Mouse (Mus musculus): Measurements from ENCODE around the gene Baz1a.
A peak's percentile ranks its signal among the peaks of the same experiment; 100 is the strongest.
"Not testable (repeated sequence)": the region's sequence is repeated elsewhere in the genome, so short reads cannot be mapped to it uniquely, and the experiment has no call there.

The Baz1a gene

GRCm38 (mm10) chr12:54969033-54969432 is 45.1 kb downstream of the Baz1a start:
- DNase-seq: no peak

- no peak for DNase-seq
Measured at GRCm38 (mm10) chr12:54965532-54966160, 48.5 kb downstream of the Baz1a start.

GRCm38 (mm10) chr12:54959569-54959968 is 54.6 kb downstream of the Baz1a start:
- DNase-seq: no peak

GRCm38 (mm10) chr12:54956974-54957373 is 57.2 kb downstream of the Baz1a start:
- DNase-seq: no peak

DNA sequence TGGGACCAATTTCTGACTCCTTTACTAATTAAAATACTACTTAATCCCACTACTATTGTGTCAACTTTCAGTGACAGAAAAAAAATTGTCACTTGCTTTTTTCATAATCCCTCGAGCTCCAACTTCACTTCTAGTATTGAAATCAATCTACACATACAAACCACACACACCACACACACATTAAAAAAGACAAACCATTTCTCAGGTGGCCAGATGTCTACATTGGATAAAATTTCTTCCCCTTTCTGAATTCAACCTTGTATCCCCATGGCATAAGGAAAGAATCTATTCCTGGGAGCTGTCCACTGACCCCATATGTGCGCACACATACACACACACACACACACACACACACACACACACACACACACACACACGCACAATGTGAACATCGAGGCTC is 57.7 kb downstream of the Baz1a start:
- no peak for DNase-seq

DNA sequence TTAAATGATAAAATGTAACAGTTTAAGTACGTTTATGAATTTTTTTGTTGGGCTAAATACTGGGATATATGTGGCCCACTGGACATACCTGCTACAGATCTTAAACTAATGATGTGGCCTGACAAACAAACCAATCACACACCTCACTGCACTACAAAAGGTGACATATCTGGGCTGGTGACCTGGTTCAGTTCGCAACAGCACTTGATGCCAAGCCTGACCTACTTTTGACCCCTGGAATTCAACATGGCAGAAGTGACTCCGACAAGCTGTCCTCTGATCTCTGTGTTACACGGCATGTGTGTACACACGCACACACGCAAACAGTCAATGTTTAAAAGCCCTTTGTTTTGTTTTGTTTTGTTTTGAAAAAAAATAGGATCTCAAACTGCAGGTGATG is 68.0 kb downstream of the Baz1a start:
- no peak for DNase-seq

- not testable (repeated sequence) for DNase-seq
Measured at GRCm38 (mm10) chr12:54942586-54943157, 71.5 kb downstream of the Baz1a start.

DNA sequence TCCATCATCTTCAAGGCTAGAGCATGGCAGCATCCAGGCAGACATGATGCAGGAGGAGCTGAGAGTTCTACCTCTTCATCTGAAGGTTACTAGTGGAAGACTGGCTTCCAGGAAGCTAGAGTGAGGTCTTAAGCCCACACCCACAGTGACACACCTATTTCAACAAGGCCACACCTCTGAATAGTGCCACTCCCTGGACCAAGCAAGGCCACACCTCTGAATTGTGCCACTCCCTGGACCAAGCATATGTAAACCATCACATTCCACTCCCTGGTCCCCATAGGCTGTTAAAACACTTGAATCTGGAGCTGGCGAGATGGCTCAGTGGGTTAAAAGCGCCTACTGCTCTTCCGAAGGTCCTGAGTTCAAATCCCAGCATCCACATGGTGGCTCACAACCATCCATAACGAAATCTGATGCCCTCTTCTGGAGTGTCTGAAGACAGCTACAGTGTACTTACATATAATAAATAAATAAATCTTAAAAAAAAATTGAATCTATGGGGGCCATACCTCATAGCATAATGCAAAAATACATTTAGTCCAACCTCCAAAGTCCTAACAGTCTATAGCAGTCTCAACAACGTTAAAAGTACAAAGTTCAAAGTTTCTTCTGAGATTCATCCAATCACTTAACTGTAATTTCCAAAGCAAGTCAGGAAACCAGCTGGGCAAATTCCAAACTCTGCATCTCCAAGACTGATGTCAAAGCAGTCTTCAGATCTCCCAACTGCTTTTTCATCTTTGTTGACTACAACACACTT is 76.4 kb downstream of the Baz1a start:
- not testable (repeated sequence) for DNase-seq

DNA sequence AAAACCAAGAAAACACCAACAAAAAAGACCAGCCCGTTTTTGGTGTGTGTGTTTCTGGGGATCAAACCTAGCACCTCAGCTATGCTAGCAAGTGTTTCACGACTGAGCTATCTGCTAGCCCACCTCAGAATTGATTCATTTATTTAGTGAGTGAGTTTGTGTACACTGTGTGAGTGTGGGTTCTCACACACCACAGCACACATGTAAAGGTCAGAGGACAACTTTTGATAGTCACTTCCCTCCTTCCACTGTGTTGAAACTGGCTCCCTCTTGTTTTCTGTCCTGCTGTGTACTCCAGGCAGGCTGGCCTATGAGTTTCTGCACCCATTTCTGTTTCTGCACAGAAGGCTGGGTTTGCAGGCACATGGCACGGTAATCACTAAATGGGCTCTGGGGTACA is 103.8 kb downstream of the Baz1a start:
- DNase-seq: no peak

DNA sequence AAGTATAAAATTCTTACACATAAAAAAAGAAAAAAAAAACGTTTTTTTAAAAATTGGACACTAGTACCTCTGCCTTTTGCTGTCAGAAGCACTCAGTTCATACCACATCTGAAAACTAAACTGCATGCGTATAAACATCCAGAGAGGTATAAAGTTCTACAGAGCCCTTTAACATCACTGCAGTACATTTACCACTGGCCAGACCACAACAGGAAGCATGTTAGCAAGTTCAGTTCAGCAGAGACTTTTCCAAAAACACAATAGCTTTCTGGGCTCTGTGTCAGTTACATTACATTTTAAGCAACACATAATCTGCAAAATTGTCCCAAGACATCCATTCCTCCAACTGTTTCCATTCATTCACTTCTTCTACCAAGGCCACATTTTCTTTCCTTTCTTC is 121.6 kb downstream of the Baz1a start:
- not testable (repeated sequence) for DNase-seq

DNA sequence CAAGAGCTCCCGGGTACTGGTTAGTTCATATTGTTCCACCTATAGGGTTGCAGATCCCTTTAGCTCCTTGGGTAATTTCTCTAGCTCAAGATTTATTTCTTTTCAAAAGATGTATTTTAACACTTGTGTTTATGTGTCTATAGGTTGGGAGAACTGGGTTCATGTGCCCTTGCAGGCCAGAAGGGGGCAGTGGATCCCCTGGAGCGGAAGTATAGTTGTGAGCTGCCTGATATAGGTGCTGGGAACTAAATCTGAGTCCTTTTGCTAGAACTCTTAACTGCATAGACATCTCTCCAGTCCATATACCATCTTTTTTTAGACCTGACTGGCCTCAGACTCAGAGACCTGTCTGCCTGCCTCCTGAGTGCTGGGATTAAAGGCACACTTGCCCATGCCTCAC is 123.7 kb downstream of the Baz1a start:
- no peak for DNase-seq

DNA sequence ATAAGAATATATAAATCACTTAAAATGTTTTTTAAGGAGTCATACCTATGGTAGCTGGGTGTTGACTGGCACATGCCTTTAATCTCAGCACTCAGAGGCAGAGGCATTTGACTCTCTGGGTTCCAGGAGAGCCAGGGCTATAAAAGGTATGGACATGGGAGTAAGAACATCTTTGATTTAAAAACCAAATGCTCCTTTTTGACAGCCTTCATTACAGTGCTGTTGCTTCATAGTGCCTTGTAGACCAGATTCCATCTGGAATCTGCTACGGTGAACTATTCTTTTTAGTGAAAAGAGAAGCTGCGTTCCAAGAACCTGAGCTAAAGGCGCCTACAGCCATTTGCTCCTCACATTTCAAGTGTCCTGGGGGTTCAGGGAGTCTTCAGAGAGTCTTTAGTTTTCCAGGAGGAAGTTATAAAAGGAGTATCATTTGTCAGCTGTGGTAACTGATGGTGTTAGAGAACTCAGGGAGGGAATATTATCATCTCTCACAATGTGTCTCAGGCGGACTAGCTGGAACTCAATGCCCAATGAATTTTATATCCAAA is 126.5 kb downstream of the Baz1a start:
- no peak for DNase-seq

DNA sequence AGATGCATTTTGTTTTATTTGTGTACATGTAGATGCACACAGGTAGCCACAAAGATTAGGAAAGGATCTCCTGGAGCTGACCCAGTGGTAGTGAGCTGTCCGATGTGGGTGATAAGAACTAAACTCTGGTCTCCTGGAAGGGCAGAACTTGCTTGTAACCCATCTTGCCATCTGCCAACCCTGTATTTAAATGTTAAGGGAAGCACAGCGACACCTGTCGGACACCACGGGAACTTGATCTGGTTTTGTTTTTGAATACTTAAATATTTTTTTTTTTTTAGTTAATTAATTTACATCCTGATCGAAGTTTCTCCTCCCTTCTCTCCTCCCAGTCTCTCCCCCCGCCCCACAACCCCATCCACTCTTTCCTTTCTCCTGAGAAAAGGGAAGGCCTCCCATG is 134.5 kb downstream of the Baz1a start:
- DNase-seq: peak; percentile 66 to 79

GRCm38 (mm10) chr12:54879211-54879610 is 134.9 kb downstream of the Baz1a start:
- no peak for DNase-seq

DNA sequence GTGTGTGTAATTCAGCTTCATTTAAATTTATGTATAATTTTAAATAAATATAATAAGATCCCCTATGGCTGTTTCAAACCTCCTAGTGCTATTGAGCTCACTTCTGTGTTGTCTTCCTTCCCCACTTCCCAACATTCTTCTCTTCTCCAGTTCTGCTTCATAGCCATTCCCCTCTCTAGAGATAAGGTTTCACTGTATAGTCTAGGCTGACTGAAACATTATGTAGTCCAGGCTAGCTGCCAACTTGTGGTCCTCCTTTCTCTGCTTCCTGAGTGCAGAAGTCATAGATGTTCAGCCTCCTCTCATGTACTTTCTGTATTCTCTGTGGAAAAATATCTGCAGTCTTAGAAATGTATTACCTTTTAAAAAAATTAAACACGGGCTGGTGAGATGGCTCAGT is 136.3 kb downstream of the Baz1a start:
- DNase-seq: no peak

DNA sequence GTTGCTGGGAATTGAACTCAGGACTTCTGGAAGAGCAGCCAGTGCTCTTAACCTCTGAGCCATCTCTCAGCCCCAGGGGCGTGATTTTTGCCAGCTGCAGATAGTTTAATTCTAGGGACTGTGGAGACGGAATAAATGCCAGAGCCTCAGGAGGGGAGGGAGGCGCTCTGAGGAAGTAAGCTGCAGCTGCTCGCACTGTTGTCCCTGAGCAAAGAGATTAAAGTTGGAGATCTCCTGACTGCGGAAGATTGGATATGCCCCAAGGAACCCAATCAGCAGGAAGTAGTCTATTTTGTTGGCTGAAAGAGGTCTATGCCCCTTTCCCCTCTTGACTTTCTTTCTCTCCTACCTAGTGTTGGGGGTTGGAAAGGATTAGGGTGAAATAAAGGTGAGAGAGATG is 137.3 kb downstream of the Baz1a start:
- no peak for DNase-seq

DNA sequence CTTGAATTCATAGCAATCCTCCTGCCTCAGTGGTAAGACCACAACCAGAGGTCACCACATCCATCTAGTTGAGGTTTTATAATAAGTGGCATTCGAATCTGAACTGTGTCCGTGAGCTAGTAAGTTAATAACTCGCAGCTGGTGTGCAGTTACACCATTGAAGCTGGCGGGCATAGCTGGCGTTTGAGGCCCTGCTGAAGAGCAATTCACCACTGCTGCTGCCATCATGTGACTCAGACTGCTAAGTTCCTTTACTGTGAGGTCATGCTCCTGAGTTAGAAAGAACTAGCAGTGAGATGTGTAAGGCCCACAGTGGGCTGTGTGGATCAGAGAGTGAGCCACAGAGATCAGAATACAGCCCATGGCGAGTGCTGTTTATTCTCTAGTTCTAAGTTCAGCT is 139.4 kb downstream of the Baz1a start:
- DNase-seq: no peak

GRCm38 (mm10) chr12:54862606-54863535 is 151.3 kb downstream of the Baz1a start, which contains the start of gene Cfl2:
Cfl2 (minus strand) TSS chr12:54862877.
- DNase-seq: peak; percentile 90 to 94

DNA sequence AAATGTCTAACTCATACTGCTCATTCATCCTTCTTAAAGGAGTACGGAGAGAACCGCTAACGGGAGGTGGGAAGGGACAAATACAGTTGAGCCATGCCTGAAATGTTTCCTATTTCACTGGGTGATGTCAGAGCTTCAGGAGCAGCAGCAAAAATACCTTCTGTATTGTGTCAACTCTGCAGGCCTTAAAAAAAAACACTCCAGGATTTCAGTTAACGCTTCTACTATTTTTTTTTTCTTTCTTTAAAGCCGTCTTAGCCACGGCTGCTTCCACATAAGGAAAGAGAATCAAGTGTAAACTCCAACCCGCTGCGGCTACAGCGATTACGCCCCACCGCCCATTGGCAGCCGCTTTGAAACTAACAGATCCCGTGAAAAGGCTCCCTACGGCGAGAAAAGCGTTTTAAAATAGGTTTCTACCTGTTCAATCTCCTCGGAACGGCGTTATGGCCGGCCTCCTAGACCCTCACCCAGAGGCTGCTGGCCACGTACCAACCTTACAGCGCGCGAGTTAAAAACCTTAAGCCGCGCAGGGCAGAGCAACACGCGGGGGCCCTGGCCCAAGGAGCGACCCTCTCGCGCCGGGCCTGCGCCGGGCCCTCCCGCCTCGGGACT is 152.1 kb downstream of the Baz1a start:
- peak in 1 of 2 experiments; percentile 76 for DNase-seq

GRCm38 (mm10) chr12:54859531-54859930 is 154.6 kb downstream of the Baz1a start:
- peak; percentile 45 to 76 for DNase-seq

DNA sequence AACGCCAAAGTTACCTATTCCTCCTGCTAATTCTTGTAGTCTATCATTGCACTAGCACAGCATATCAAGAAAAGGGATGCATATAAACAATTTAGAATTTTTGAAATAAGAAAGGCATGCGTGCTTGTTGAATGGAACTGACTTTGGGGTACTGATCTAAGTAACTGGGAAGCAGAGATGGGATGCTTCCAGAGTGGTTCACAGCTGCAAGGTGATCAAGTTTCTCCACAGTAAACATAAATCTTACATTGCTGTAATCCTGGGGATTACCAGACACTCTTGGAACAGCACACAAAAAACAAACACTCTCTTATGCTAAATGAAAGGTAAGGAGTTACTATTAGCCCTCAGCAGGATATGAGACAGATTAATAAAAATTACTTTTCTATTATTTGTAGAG is 163.6 kb downstream of the Baz1a start:
- no peak for DNase-seq

DNA sequence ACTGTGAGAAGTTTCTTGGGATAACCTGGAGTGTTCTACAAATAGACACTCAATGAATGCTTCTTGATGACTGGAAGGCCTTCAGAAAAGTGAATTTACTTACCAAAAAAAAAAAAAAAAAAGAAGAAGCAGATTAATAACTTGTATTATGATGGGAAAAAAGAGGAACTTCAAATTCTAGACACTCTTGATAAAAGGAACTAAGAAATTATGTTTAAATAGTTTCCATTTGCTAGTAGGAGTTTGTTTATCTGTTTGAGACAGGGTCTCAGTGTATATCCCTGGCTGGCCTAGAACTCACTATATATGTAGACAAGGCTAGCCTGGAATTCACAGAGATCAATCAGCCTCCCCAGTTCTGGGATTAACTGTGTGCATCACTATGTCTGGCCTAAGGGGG is 169.7 kb downstream of the Baz1a start:
- DNase-seq: no peak

Measured in cerebellum, postnatal 25 days (tissue).